Mouse (Mus musculus) T-helper 1 cell (primary cell): ENCODE measurements around the gene Chchd10.

Experiments
- in situ Hi-C: fragments of 300-600 bp; cut with MboI, MseI; formaldehyde crosslinking; loops from one replicate; pipeline ENCODE4 v1.15.1; 2025; ENCODE audit warnings: high pct_unique_total_duplicates

The Chchd10 gene

GRCm38 (mm10) chr10:75949053-75950045 lies 16.4 kb downstream of the Chchd10 start:
- in situ Hi-C loops: loop anchor here (5.0 kb wide), 2 partner anchors 62 to 217 kb away; no protein-coding TSS in a partner anchor

- in situ Hi-C loops: loop anchor here (5.0 kb wide), 2 partner anchors 64 to 218 kb away; no protein-coding TSS in a partner anchor
These were observed 17.9 kb downstream of the Chchd10 start for GRCm38 (mm10) chr10:75950791-75951210.

- in situ Hi-C loops: loop anchor here (5.0 kb wide), 2 partner anchors 64 to 219 kb away; no protein-coding TSS in a partner anchor
These were observed 18.6 kb downstream of the Chchd10 start for GRCm38 (mm10) chr10:75951424-75952050.

GRCm38 (mm10) chr10:75954381-75954811 lies 21.5 kb downstream of the Chchd10 start, which contains the start of gene Gm5134:
TSS of gene Gm5134 (plus strand) at chr10:75954514.
- in situ Hi-C loops: loop anchor here (5.0 kb wide), 2 partner anchors 67 to 222 kb away; no protein-coding TSS in a partner anchor

GRCm38 (mm10) chr10:75973846-75974245 lies 40.9 kb downstream of the Chchd10 start:
- in situ Hi-C loops: no loop called here

- in situ Hi-C loops: no loop called here
These were observed 42.3 kb downstream of the Chchd10 start for GRCm38 (mm10) chr10:75975216-75975615.

- in situ Hi-C loops: no loop called here
These were observed 45.3 kb downstream of the Chchd10 start for GRCm38 (mm10) chr10:75978119-75978834.

GRCm38 (mm10) chr10:75978835-75979157 lies 45.9 kb downstream of the Chchd10 start:
- in situ Hi-C loops: no loop called here

- in situ Hi-C loops: no loop called here
These were observed 46.5 kb downstream of the Chchd10 start for GRCm38 (mm10) chr10:75979432-75979831.
